Mouse (Mus musculus): ENCODE results near the gene Cobl.
A peak's percentile ranks its signal among the peaks of the same experiment; 100 is the strongest.

Cobl gene

DNA sequence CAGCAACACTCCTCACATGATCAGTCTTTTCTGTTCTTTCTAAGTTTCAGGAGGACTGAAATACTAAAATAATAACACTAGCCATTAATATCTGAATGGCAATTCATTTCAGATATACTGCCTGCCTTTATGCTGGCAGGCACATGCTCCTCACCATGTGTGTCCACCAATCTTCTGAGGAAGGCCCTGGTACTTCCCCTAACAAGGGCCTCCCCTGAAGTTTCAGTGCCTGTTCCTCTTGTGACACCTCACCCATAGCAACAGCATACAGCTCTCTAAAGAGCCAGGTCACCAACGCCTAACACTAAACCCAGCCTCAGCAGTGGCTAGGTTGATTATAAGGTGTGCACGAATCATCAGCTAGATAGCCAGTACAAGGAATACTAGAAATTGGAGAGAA lies 20.5 kb downstream of the Cobl start:
- no peak for DNase-seq (ENCODE audit: low read depth)

DNA sequence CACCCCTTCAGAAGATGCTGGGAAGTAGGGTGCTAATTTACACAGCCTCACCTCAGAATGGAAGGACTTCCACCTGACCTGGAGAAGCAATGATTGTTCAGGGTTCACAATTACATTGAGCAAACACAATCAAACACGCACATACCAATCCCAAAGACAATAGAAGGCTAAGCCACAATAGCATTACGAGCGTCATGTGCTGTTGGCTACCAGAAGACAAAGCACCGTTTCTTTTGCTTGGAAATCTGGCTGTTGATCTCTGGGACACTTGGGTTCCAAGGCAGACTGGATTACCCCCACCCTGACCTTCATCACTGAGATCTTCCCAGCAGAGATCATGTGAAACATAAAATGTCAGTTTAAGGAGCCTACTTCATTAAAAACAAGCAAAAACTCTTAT lies 21.1 kb downstream of the Cobl start:
- no peak for DNase-seq (ENCODE audit: low read depth)

DNA sequence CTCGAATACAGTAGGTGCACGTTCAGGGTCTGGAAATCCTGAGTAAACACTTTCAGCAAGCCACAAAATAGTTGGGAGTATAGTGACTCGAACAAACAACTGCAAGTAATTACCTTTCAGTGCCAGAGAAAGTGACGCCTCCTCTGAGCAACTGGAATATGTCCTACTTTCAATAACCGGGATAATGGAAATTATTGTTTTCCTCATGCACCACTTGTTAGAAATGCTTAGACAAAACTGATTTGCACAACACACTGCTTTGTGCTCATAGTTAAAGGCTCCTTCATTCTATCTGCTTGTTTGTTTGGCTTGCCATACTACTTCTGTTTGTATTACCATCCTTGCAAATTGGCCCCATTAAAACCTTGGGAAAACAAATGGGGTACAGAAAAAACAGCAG lies 21.6 kb downstream of the Cobl start:
- no peak for DNase-seq (ENCODE audit: low read depth)

DNA sequence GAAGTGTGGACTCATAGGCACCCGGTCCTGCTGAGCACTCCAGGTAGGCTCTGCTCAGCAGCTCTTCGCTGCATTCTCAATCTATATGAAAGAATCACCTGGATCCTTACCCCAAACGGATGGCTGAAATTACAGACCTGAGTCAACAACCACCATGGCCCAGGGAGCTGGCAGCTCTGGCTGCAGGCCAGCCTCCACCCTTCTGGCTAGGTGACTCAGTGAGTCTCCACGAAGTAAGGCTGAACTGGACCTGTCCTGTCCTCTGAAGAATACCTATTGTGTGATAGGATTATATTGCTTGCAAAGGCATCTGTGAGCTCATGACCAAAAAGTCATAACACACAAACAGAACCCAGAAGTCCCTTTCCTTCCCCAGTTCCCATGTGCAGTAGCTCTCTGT lies 22.5 kb downstream of the Cobl start:
- DNase-seq (ENCODE audit: low read depth), result no peak

DNA sequence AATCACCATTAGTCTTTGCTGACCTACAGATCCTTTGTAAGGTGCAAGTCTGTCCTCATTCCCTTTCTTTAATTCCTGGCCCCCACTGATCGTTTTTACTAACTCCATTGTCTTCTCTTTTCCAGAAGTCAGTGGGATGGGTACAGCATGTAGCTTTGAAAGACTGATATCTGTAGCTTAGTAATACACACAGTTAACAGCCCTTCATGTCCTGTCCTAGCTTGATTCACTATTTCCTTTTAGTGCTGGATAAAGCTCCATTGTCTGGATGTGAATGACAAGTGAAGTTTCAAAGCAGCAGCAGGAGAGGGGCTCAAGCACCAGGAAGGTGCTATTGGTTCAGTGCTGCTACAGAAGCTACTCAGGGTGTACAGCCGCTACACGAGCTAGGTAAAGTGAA lies 28.9 kb downstream of the Cobl start:
- no peak for DNase-seq (ENCODE audit: low read depth)

DNA sequence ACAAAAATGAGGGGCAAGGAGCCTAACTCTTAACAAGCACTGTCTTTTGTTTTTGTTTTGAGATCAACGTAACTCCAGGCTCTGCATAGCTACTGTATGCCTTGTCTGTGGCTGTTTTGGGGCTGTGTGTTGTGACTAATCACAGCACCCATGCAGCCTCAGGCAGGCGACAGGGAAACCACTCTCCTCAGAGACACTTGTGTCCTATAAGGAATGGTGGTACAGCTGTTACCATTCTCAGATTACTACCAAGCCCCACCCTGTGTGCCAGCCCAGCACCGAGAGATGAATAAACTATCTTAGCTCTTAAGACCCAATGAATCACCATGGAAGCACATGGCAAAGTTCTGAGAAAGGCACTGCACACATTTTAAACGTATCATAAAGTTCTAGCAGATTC lies 29.7 kb downstream of the Cobl start:
- no peak for DNase-seq (ENCODE audit: low read depth)

DNA sequence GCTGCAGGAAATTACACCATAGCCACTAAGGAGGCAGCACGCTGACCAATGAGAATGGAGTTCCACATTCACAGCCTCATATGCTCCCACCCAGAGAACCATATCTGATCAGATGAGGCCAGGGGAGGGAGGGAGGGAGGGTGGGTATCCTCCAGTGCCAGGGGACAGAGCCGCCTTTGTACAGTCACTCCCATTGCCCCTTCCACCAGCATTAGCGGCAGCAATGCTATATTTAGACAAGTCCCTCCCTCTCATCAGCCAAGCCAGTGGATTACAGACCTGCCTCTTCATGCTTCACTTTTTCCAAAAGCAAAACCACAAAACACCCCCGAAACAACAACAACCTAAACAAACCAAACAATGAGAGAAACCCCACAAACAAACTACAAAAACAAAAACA lies 30.2 kb downstream of the Cobl start:
- no peak for DNase-seq (ENCODE audit: low read depth)

DNA sequence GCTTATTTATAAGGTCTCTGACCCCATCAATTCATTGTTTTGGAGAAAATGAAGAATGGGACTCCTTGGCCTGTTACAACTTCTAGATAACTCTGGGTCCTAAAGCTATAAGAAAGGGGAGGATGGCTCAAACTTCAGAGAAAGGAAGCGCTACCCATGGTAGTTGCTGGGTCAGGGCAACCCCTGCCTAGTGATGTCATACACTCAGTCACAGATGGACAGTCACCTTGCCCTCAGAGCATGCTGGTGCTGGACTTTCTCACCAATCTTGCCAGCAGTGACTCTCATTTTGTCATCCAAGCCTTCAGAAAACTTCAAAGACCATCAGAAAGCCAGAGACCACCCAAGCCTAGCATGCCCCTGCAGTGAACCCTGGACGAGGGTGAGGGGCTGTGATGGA lies 32.8 kb downstream of the Cobl start:
- no peak for DNase-seq (ENCODE audit: low read depth)

DNA sequence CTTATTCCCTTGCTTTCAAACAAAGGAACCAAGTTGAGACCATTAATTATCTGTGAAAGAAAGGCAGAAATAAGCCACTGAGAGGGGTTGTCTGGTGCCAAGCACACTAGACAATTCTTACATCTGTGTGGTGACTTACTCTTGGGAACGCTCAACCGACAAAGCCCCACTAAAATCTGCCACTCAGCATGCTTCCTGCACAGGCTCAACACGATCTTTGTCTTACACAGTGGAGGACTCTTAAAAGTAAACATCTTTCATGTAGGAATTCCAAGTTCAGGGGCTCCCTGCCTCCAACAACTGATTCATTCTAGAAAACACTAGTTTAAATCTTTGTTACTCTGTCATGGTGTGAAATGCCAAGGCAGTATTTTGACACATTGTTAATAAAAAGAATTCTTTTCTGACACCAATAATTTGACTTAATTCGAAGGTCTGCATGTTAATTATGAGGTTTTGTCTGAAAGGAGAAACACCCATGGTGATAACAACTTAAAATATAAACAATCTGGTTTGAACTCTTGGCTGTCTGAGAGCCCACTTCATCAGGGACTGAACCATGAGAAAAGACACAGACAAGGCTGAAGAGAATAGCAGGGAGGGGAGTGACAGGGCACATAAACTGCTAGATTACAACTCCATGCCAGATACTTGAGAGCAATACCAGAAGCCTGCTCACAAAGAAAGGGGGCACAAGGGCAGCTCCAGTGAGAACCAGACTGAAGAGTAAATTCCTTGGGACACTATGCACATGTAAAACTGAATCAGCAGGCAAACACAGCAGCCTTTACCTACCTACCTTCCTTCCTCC lies 34.3 kb downstream of the Cobl start:
- DNase-seq (ENCODE audit: low read depth), result no peak

DNA sequence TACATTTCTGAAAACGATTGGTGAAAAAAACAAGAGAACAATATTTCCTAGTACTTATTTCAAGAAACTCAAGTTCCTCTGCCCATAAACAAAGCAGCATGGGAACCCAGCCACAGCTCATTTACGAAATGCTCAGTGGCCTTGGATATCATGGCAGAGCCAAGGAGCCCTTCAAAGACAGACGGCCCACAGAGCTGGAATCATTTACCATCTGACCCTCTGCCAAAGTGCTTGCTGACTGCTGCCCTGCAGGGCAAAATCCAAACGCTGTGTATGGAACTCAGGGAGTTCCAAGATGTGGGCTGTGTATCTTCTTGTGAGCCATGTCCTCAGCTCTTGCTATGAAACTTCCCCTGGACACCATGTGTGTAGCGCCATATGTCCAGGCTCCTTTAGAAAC lies 38.0 kb downstream of the Cobl start:
- DNase-seq (ENCODE audit: low read depth), result no peak

DNA sequence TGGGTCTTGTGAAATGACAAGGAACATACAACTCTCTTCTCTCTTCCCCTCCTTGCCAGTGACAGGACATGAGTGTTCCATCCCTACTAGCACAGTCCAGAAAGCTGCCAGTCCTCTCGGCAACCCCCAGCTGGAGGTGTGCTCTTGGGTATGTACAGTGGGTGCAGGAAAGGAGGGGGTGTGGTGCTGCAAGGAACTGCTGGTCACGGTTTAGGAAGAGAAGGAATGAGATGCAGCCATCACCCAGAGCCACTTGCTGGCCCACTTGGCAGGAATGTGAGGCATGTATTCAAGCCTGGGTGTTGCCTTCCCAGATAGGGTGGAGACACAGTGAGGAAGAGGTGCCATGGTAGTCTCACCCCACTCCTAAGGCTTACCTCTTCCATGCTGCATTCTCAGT lies 40.6 kb downstream of the Cobl start:
- no peak for DNase-seq (ENCODE audit: low read depth)

DNA sequence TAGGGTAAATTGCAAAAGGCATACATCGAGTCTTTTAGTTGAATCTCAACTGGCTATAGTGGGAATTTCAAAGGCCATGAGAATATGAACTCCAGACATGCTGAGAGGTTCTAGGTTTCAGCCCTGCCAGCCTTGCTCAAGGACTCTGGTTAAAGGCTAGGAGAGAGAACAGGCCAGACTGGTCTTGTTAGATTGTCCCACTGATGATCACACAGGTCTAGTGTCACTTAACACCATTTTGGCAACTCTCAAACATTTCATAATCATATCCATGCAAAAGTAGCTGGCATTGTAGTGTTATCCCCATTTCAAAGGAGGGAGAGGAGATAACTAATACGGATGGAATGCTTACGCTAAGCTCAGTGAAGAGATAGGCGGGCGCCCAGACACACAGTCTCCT lies 43.6 kb downstream of the Cobl start:
- DNase-seq (ENCODE audit: low read depth), result no peak

DNA sequence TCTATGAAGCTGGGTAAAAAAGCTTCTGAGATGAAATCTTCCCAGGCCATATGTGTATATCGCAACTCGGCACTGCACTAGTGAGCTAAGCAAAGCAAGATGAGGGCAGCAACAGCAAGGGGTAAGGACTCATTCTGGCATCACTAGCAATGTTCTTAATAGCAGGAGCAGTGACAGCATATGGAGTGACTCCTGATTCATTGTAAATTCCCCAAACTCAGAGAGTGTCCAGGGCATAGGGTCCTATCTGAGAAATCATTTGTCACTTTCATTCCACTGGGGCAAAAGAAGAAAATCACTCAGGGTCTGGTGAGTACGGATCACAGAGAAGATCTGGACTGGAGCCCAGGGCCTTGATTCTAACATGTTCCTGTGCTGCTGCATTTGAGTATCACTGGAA lies 44.6 kb downstream of the Cobl start:
- no peak for DNase-seq (ENCODE audit: low read depth)

DNA sequence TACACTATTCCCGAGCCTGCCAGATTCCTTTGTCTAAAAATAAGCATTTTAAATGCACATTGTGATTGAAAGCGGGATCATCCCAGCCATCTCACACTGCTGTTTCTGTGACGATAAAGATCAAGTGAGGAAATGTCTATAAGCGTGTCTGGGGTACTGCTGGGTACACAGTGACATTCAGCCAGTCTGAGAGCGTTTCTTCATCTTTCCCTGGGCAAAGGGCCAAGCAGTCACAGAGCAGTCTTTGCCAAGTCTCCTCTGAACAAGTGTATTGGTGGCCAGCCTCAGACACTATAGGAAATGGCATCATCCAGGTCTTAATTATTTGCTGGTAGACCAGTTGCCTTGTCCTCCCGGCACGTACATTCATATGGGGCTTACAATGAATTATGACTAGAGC lies 47.9 kb downstream of the Cobl start:
- peak; percentile 2 for DNase-seq (ENCODE audit: low read depth)

DNA sequence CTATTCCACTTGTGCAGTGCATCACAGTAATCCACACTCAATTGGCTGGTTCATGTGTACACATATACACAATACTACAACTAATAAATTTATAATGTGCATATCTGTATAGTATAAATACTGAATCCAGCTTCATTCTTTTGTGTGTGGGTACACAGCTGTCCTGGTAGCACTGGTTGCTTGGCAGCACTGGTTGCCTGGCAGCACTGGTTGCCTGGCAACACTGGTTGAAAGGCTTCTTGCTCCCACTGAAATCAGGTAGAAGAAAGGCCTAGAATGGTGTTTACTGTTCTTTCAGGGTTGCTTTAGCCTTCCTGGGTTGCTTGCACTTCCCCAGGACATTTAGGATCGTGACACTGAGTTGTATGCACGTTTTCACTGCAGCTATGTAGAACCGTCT lies 49.4 kb downstream of the Cobl start:
- DNase-seq (ENCODE audit: low read depth), result no peak

DNA sequence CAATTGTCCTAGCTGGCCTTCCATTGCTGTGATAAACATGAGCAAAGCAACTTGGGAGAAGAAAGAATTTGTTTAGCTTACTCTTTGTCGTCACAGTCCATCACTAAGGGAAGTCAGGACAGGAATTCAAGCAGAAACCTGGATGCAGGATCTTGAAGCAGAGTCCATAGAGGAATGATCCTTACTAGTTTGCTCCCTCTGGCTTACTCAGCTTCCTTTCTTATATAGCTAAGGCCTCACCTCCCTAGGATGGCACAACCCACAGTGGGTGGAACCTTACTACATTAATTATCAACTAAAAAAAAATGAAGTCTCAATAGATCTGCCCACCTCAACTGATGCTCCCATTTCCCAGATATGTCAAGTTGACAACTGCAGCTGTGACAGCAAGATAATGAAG lies 52.8 kb downstream of the Cobl start:
- no peak for DNase-seq (ENCODE audit: low read depth)

DNA sequence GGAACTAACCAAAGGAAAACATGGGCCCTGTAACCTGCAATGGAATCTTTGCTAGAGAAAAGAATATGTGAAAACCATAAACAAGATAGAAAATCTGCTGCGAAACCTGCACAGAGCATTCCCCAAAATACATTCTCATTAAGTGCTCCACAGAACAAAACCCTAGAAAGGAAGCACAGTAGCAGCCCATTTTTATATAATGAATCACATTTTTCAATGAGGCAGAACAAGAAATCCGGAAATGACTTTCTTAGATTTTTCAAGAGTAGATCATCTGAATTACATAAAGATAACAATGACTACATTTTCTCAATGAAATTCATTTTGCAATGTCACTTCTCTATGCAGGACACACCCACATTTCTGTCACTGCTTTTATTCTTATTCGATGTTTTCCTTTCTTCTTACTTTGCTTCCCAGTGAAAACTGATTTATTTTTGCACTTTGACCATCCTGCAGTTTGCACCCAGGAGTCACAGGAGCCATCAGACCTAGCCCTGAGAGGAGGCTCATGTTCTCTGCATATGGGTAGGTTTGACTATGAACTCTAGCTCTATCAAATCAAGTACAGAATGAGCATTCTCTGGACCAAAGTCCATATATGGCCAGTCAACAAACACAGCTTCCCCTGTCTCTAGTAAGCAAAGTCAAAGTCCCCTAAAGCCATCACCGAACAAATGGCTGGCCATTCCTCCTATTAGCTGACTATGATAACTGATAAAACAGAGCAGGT lies 53.5 kb downstream of the Cobl start:
- no peak for DNase-seq (ENCODE audit: low read depth)

DNA sequence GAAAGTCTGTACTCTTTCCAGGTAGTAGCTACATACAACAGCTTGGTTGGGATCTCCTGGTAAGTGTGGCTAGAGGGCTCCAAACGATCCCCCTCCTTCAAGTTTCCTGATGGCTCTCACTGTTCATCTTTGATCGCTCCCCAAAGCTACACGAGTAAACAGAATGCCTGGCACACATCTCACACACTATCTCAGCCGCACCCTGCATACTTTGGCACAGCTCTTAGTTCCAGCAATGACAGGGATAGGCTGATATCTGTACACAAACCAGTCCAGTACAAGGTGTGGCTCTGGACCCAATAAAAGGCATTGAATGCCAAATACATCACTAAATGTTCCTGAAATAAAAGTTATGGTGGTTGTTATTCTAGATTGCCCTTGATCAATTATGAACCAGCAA lies 55.3 kb downstream of the Cobl start:
- DNase-seq (ENCODE audit: low read depth), result no peak

DNA sequence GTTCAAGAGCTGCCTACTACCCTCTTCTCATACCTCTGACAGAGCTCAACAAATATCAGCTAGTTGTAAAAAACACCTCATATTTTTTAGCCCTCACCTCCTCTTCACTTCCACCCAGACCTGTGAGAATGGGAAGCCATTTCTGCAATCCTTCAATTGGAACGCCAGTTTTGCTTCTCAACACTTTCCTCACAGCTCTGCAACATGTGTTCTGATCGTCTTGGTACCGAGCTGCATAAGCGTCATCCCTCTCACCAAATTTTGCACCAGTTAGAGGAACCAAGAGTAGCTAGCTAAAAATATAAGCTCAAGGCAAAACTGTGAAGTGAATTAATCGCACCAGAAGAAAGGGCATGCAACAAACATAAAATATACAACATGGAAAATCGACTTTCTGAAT lies 56.9 kb downstream of the Cobl start:
- DNase-seq (ENCODE audit: low read depth), result no peak

DNA sequence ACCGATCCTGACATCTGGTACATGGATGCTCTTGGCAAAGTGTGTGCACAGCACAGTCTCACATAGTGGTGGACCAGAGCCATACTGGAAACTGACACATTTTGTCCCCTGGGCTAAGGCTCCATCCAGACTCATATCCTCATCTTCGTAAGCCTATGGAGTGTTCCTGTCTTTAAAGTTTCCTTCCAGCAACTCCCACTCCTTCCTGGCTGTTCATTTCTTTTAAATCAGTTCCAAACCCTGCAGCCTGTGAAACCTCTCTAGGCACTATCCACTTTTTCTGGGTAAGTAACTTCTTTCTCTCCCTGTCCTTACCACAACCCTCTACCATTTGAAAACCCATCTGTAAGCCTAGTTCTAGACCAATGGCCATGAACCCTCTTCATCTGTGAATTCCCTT lies 64.9 kb downstream of the Cobl start:
- DNase-seq (ENCODE audit: low read depth), result no peak

DNA sequence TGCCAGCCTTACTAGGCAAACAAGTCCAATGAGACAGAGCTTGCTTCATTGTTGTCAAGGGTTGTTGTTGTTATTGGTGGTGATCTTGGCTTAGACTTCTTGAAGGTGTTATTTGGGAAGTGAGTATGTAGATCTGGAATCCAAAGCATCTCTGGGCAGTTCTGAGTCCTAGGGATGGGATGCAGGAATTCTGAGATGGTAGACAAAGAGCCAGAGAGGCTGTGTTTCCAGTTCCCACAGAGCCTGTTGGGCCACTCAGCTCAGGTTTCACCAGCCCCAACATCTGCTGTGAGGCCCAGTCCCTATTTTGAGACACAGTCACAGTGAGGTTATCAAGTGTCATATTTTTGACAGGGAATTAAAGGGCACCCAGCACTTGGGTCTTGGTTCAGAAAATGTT lies 68.6 kb downstream of the Cobl start:
- no peak for DNase-seq (ENCODE audit: low read depth)

DNA sequence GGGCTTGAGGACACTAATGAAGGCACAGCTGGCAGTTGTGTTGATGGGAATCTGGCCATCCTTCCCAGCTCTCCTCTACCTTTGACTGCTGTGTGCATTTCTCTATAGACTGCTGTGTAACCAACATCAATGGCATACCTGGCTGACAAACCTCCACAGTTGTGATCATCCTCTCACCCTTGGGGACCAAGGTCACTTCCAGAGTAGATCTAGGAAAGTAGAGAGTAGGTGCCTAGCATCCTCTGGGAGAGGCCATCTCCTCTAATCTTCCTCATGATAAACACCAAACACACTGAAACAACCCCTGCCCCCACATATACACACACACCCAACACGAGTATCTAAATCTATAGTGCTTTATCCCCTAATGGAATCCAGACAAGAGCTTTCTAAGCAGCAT lies 70.1 kb downstream of the Cobl start:
- no peak for DNase-seq (ENCODE audit: low read depth)

DNA sequence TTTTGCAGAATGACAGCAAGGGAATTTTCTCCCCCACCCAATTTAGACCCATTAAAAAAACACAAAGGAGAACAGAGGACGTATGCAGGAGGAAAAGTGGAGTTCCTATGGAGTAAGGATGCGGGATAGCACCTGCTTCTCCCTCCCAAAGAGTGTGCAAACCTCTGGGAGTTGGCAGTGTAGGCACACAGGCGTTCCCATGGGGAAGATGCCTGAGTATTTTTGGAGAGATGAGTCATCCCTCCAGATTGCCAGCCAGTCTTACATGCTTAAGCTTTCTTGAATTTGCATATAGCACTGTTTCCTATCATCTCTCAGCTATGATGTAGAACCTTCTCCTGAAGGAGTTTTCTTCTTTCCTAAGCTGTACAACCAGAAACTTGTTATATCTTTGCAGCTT lies 70.6 kb downstream of the Cobl start:
- no peak for DNase-seq (ENCODE audit: low read depth)

DNA sequence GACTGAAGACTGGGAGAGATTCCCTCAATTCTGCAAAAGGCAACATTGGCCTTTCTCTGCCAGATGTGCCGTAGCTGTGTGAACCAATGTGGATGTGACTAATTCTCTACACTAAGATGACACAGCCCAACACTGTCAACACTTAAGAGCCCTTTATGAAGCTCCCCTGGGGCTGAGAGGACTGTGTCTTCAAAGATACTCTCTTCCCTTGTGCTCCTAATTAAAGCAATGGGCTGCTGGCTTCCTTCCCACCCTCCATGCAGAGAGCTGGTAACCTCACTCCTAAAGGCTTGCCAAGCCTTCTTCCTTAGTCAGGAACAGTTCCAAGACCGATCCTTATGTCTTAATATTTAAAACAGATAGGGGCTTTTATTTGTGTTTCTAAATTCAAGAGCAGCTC lies 79.9 kb downstream of the Cobl start:
- no peak for DNase-seq (ENCODE audit: low read depth)

Data from 416B (cell line).